Mouse (Mus musculus) brown adipose tissue, adult 24 weeks (tissue): ENCODE measurements around the gene Tktl2. TPM values are rescaled to one million over a fixed set of nuclear protein-coding genes. Genes with fewer than 3 reads are reported as not detected.

Experiments used
- polyA plus RNA-seq: library from polyadenylated mRNA; stranded (reverse); fragments of >200 nt; gene quantifications from 2 replicates; pipeline ENCODE4 v1.2.4, GENCODE M21; 2012; ENCODE audit not compliant: missing spikeins, insufficient read depth, insufficient read length

Tktl2 gene
- polyA plus RNA-seq, 1 experiment = not detected

Other genes with a start within 250 kb of the Tktl2 start
- gene Tma16, start 25.2 kb upstream of the Tktl2 start, polyA plus RNA-seq = 3.3 and 3.5 TPM in 2 replicates
- gene Npy5r, start 176.4 kb downstream of the Tktl2 start, polyA plus RNA-seq = not detected in 2 replicates
- 1.0 TPM in 1 of 2 replicates, not detected in the other for gene Npy1r, start 185.4 kb downstream of the Tktl2 start, polyA plus RNA-seq